Mouse (Mus musculus) T-helper 2 cell (primary cell): ENCODE data around the gene Ss18l1.

ENCODE experiments used
- in situ Hi-C: fragments of 300-600 bp; cut with MboI, MseI; formaldehyde crosslinking; loops from one replicate; pipeline ENCODE4 v1.15.1; 2025; ENCODE audit warnings: high pct_unique_total_duplicates

Gene Ss18l1

DNA sequence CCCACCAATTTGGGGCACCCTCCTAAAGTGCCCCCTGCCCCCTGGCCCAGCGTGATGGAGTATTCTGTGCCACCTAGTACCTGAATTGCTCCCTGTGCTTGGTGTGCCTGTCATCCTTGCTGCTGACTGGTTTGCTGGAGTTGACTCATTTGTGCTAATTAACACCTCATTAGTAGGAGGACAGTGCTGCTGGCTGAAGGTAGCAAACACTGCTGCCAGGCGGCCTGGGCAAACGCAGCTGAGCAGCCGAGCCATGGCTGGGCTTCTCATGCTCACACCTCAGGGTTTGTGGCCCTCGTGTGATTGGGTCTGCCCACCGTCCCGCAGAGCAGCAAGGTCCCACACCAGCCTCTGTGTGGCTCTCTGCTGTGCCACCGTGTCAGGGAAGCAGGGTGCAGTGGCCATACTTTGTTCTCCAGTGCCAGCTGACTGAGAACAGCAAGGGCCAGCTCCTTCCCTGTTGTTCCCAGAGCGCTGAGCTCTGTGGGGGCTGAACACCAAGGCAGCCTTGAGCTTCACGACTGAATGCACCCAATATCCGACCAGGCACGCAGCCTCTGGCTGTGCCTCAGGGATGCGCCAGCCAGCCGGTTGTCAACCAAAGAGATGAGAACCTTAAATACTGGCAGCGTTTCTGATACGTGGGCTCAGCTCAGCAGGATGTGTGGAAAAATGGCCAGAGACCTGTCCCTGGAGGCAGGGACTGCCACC, 43.8 kb downstream of the Ss18l1 start:
- in situ Hi-C loops: no loop called here

DNA sequence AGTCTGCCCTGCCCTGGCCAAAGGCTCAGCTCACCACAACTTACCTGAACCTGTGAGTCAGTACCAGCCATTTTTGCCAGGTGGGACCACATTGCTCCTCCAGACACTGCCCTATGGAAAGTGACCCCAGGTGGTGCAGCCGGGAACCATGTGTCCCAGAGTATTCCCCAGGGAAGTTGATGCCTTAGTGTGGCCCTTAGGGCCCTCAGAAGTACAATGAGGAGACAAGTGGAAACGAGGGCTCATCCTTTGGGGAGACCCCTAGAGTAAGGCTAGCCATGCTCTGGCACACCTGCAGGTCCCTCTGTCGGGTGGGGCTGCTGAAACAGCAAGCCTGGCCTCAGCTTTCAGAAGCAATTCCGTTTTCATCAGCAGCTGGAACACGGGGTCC, 44.3 kb downstream of the Ss18l1 start:
- in situ Hi-C loops: no loop called here

DNA sequence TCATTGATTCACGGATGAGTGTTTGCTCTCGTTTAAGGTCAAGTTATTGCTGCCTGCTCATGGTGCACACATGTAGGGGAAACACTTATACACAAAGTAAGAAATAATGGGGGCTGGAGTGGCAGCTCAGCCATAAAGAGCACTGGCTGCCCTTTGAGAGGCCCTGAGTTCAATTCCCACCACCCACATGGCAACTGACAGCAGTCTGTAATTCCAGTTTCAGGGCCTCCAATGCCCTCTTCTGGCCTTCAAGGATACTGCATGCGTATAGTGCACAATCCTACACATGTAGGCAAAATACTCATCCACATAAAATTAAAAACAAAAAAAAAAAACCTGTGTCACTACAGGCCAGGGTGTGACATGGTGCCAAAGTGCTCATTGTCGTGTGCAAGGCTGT, 45.2 kb downstream of the Ss18l1 start:
- in situ Hi-C loops: no loop called here

DNA sequence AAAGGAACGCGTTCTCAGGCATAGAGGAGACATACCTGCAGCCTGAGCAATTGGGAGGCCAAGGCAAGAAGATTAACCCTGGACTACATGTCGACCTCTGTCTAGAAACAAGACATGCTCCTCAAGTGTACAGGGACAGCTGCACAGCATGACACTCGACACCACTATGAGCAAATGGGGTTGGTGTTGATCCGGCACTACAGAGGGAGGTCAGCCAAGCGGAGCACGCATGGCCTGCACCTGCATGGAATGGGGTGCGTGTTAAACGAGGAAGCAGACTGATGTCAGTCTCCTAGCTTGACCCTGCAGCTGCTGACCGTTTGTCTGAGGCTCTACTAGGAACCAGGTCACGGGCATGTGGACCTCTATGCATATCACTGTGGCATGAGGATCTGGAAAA, 48.0 kb downstream of the Ss18l1 start:
- in situ Hi-C loops: no loop called here

DNA sequence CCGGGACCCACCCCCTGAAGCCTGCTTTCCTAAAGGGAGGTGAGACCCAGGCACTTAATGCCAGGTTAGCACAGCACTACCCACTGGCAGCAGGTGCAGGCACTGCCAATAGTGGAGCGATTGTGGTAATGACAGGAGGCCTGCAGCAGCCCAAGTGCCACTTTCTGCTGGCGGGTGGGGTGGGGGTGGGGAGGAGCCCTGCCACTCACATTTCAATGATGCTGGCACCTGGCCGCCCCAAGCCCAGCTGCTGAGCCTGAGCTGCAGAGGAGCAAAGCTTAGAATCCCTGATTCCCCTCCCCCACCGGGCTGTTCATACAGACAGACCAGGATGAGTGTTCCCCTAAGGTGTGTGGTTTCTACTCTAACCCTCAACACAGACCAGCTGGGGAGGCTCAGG, 53.4 kb downstream of the Ss18l1 start:
- in situ Hi-C loops: no loop called here

DNA sequence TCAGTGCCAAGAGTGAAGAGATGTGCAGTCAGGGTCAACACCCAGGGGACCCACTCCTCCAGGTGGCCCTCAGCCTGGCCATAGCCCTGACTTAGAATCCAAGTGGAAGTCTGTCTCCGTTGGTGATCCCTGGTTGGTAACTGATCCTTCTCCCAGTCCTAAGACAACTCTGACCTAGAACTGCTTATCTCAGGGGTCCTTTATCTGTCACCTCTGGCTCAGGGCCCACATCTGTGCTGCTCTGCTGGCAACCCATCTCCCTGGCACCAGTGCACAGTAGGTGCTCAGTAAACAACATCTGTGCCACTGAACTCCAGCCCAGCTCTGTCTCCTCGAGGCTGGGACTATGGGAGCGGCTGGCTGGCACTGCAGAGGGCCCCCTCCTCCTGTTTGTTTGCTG, 55.3 kb downstream of the Ss18l1 start:
- in situ Hi-C loops: no loop called here

DNA sequence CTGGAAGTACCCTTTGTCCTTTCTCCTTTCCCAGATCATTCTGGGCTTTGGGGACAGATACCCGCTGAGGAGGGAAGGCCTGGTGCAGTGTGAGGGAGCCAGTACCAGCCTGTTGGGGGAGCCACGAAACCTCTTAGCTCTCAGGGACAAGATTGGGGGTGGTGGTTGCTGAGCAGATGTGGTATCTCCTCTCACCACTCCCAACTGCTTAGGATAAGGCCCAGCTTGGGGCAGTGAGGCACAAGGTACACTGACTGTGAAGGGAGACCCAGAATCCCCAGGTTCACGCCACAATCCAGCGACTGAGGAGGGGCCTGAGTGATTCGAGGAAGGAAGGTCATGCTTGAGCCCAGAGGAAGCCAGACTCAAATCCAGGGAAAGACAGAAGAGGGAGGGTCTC, 55.9 kb downstream of the Ss18l1 start:
- in situ Hi-C loops: no loop called here

DNA sequence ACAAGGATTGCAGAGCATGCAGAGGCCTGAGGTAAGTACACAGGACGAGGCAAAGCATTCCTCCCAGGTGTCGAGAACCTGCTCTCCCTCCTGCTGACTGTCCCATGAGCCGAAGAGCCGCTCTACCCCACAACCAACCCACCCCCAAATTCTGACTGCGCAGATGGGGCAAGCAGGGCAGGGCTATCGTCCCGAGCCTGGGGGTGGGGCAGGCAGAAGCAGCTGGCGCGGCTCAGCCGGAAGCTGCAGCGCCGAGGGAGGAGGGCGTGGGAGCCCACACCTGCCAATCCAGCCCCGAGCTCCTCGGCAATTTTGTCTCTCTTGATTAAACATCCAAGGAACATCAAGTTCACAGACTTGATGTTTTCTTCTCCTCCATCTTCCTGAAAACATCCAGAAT, 57.2 kb downstream of the Ss18l1 start:
- in situ Hi-C loops: no loop called here

DNA sequence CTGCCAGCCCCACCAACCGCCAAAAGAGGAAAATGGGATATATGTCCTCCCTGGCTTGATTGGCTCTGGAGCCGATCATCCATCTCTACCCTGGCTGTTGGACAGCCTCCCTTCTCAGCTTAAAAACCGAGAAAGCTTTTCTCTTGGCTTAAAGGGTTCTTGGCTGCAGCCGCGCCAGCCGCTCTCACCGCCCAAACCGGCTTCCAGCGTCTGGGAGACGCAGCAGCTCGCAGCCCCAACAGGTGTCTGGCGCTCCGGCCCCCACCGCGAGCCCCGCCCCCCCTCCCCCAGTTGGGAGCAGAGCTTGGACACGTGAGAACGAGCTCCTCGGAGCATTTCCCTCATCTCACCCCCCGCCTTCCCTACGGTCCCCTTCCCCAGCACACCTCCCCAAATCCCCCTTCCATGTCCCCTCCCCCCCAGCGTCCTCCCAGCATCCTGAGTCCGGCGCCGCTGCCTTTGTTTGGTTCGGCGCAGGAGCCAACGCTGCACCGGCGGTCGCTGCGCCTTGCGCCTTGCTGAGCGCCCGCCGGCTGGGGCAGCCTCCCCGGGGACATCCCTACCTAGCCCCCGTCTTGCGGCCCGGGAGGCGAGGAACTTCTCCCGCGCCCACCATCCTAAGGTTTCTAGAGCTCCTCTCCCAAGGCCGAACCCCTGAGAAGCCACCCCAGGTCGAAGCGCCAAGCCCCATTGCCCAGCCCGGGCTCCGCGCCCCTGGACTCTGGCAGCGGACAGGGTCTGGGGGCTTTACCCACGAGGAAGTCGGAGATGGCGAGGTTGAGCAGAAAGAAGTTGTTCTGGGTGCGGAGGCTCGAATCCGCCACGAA, 61.1 kb downstream of the Ss18l1 start:
- in situ Hi-C loops: no loop called here

DNA sequence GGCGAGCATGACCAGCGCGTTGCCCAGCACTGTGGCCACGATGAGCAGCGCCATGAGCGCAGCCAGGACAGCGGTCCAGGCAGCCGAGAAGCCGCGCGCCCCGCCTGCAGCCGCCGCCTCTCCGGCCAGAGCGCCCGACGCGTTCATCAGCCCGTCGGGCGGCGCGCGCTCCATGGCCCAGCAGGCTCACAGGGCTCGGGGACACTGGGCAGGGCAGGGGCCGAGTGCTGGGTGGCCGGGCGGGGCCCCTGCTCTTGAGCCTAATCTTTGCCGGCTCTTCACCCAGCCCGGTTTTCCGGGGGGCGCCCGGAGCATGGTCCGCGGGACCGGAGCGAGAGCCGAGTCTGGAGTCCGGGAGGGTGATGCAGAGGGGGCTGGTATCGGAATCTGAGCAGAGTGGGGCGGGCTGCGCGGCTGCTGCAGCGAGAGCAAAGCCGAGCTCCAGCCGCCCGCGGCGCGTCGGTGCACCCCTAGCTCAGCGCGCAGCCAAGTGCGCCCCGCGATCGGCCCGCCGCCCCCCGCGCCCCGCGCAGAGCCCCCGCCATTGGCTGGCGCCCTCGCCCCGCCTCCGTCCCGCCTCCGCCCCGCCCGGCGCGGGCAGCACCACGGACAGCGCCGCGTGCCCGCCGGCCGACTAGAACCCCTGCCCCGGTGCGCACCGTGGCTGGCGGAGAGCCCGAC, 61.8 kb downstream of the Ss18l1 start, which contains the start of gene Hrh3:
Gene Hrh3 (minus strand): TSS at position 511 of the 681 bp plus-strand sequence.
- in situ Hi-C loops: no loop called here

DNA sequence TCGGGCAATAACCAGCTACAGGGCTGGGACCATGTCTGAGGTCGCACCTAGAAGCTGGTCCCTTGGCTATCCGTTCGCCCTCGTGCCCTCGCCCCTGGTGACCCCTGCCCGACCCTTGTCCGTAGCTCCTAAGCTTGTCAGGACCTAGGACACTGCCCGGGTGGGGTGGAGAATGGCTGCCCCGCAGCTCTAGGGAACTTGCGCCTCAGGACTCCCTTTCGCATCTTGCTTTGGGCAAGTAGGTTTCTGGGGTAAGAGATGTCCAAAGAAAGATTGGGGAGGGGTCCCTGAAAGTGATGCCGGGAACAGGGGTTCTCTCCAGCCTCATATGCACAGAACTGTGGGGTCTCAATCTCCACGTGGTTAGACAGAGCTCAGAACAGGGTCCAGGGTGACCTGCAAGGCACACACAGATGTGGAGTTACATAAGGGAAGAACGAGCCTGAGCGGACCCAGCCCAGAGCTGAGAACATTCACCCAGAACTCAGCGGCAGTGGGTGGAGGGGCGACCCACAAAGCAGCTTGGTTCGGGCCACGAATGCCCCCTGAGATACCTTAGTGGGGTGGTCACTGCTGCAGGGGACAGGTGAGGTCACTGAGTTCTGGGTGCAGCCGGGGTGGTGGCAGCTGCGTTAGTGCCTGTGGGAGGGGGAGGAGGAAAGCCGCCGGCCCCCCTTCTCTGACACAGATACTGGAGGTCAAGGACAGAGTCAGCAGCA, 62.5 kb downstream of the Ss18l1 start:
- in situ Hi-C loops: no loop called here

DNA sequence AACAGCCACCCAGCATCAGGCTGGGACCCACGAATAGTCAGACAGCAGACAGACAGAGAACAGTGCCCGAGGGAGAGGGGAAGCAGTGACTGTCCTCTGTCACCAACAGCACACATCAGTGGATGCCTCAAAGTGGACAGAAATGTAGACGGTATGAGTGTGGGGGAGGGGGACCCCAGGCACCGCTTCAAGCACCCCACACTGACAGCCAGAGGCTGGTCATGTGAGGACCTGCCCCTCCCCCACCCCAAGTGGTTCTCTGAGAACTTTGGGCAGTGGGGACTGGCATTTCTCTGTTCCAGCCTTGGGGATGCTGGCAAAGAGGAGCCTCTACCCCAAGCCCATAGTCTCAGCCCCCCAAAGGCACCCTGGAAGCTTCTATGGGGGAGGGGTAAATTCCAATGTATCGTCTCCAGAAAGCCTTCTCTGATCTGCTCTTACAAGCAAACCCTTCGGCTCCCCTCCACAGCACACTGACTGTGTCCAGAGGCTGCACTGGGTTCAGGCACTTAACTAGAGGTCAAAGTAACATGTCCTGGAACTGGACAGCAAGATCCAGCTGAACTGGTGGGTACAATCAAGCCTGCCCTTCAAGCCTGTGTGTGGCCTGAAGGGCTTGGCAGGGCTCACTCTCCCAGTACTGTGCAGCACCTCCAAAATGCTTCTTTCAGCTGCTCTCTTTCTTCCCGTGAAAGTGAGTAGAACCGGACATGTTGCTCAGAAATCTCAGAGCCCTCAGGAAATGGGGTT, 63.3 kb downstream of the Ss18l1 start:
- in situ Hi-C loops: no loop called here

DNA sequence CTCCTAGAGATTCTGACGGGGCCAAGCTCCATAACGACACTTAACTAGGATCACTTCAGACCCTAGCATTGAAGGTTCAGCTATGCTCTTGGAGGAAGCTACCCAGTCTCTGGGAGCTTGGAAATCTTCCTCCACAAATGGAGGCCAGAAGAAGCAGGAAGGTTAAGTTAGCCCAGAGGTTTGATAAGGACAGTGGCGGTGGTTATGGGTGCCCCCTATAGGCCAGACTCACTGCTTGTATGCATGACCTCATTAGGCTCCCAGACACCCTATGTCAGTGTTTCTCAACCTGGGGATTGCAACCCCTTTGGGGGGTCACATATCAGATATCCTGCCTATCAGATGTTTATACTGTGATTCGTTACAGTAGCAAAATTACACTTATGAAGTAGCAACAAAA, 64.8 kb downstream of the Ss18l1 start:
- in situ Hi-C loops: no loop called here

DNA sequence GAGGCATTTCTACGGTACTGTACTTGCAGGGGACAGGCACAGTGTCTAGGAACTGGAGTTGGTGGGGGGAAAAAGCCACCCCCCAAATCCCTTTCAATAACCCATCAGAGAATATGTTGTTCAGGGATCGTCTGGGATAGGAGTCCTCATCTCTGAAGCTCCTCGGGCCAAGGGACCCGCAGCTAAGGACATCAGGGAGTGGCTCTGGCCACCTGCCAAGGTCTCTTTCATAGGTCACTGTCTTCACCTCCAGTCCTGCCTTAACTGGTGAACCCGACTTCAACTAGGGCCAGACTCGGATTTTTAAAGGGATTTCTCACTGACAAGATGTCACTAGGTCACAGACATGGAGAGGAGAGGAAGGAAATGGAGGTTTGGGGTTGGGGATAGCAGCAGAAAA, 66.0 kb downstream of the Ss18l1 start:
- in situ Hi-C loops: no loop called here

DNA sequence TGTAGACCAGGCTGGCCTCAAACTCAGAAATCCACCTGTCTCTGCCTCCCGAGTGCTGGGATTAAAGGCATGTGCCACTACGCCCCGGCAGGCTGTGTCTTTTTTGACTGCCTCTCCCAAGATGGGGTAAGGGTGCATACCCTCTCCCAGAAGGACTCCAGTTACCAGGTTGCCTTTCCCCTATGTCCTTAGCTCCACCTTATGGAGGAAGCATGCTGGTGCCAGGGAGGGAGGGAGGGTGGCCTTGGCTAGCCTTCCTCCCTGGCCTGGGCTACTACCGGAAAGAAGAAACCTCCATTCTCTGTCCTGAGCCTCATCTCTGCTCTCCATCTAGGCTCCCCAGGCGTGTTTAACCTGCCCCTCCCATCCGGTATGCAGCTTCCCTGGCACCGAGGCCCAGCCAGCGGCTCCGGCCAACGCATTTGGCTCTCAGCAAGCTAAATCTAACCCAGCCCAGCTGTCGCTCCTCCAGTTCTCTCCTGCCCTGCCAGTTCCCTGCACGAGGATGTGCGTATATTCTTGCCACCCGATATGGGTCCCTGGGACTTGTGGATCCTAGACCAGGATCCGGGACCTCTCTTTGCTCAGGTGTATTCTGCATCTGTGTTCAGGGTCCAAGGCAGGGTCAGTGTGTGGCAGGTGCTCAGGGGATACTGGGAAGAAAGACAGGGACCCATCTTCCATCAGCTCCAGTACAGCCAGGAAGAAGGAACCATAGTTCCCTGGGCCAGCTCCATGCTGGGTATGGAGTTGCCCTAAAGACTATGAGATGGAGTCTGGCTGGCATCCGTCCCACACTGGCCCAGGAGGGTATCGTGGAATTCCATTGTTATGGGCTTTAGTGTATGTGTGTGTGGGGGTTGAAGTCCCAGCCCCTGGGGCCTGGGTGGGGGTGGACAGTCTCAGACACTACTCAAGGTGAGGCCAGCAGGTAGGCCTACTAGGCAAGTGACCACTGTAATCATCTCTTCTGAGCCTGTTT, 71.9 kb downstream of the Ss18l1 start:
- in situ Hi-C loops: no loop called here

DNA sequence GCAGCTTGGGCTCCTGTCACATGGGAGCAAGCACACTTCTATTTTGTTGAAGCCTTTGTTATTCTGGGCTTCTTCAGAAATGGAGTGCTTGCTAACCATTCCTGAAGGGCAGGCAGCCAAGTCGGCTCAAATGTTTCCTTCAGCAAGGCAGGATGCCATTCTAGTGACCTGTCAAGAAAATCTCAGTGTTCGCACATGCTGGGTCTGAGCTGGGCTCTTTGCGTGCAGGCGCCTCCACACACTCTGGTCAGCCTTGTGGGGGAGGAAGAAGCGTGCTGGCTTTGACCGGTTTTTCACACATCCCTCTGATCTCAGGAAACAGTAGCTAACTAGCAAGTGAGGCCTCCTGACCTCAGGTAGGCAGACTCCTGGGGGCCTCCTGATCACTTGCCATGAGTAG, 73.0 kb downstream of the Ss18l1 start:
- in situ Hi-C loops: loop anchor here (5.0 kb wide), 1 partner anchor 73 kb away; the partner anchor contains the start of genes Psma7 and Ss18l1

DNA sequence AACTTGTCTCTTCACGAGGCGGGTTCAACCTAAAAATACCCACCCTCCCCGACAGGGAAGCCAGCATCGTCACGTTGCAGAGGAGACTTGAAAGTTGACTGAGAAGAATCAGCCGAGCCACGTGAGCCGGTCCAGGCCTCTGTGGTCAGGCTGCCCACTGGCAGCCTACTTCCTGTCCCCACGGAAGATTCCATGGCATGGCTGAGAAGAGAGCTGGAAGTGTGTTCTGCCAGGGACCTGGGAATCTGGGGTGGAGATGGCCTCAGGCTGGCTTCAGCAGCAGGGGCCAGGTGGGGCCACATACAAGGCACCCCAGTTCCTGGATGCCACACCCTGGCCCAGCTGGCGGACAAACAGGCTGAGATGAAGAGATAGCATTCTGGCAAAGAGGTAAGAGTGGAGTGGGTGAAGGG, 73.8 kb downstream of the Ss18l1 start:
- in situ Hi-C loops: loop anchor here (5.0 kb wide), 1 partner anchor 74 kb away; the partner anchor contains the start of genes Psma7 and Ss18l1

DNA sequence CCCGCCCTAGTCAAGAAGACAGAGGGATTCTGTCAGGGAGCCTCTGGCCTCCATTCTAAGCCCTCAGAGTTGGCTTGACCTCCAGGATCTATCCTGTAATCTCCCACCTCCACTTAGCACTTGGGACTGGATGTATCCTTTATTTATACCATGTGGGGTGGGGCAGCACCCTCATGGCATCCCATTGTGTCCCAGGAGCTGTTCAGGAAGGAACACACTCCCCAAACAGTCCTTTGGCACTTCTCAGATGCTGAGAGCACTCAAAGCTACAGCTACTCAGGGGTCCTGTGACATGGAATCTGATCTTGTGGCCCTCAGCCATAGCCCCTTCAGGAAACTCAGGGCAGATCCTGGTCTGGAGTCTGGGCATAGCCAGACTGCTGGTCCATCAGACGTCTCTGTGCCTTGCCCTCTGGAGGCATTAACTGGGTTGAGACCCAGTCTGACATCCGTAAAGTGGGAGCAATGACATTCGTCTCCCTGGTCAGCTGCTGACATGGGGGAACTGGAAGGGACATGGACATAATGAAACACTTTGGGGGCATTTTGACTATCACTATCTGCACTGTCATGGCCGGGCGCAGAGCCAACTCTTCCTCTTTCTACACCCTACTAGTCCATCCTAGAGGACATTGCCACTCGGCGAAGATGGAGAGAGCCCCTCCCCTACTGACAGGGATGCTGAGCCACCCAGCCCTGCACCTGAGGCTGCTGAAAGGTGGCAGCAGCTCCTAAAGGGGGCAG, 74.6 kb downstream of the Ss18l1 start:
- in situ Hi-C loops: loop anchor here (5.0 kb wide), 1 partner anchor 75 kb away; the partner anchor contains the start of genes Psma7 and Ss18l1
